Mouse (Mus musculus) stomach, embryonic 15.5 days (tissue): ENCODE results near the gene Ptprn2. TPM values are rescaled to one million over a fixed set of nuclear protein-coding genes. Genes with fewer than 3 reads are reported as not detected.

Experiments used
- ATAC-seq: fragments of 200-750 bp; cut with Nextera tagmentation; 2 replicates; pipeline ENCODE4 v1.8.0; 2017; ENCODE audit warnings: low read depth, moderate number of reproducible peaks, moderate TSS enrichment; ENCODE audit not compliant: insufficient read depth, low FRiP score
- H3K27ac ChIP-seq: fragments of 300-500 bp; sonication (generic); 2 replicates; pipeline ENCODE4 v1.5.1; 2015; ENCODE audit warnings: mild to moderate bottlenecking, inconsistent platforms
- H3K27me3 ChIP-seq: fragments of 300-500 bp; sonication (generic); replicated peaks from 2 replicates; pipeline ENCODE4 v1.6.1; 2015; ENCODE audit warnings: inconsistent platforms
- H3K36me3 ChIP-seq: fragments of 300-500 bp; sonication (generic); 2 replicates; pipeline ENCODE4 v1.6.1; 2015; ENCODE audit warnings: inconsistent platforms
- H3K4me1 ChIP-seq: fragments of 300-500 bp; sonication (generic); 2 replicates; pipeline ENCODE4 v1.6.1; 2015; ENCODE audit warnings: inconsistent platforms
- H3K4me2 ChIP-seq: fragments of 300-500 bp; sonication (generic); 2 replicates; pipeline ENCODE4 v1.6.1; 2015; ENCODE audit warnings: mild to moderate bottlenecking, inconsistent platforms
- H3K4me3 ChIP-seq: fragments of 300-500 bp; sonication (generic); replicated peaks from 2 replicates; pipeline ENCODE4 v1.5.1; 2015; ENCODE audit warnings: inconsistent platforms
- H3K9ac ChIP-seq: fragments of 300-500 bp; sonication (generic); 2 replicates; pipeline ENCODE4 v1.6.1; 2015; ENCODE audit warnings: inconsistent platforms
- H3K9me3 ChIP-seq: fragments of 300-500 bp; sonication (generic); 2 replicates; pipeline ENCODE4 v1.6.1; 2016; ENCODE audit warnings: inconsistent platforms
- WGBS: fragments of 180-500 bp; shearing (Covaris S2); methylation state at CpG from one replicate; pipeline ENCODE4 v1.1.7; 2015; 5-methylcytosine and 5-hydroxymethylcytosine counted together
- polyA plus RNA-seq: library from polyadenylated mRNA; unstranded; fragments of >200 nt; fragmentation: Nextera tagmentation; extraction: Ambion mirVana; gene quantifications from 2 replicates; pipeline ENCODE4 v1.2.1, GENCODE M21; 2015

Gene Ptprn2
- polyA plus RNA-seq, 1 experiment from 2014 or later, result 3.7 TPM

DNA sequence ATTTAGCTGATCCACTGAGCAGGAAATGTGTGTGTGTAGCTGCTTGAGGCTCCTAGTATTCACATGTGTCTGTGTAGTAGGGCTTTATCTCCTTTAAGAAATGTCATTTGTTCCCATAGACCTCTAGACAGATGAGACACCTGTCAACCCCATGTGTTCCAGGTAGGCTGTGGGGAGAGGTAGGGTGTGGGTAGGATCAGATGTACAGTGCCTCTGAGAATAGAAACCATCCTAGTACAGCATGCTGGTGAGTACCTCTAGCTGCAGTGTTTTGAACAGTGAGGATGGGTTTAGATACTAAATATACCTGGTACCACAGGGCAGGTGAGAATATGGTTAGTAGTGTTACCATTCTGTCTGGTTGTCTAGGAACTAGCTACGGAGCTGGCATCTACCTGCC is 442.0 kb downstream of the Ptprn2 start:
- Histone ChIP-seq H3K9ac (no peak overlapping the region), H3K4me1 (no peaks in the 10 kb centered on the region), H3K27me3 (no peaks in the 10 kb centered on the region), H3K4me3 (no peak overlapping the region), H3K9me3 (no peaks in the 10 kb centered on the region), H3K4me2 (no peak overlapping the region), H3K36me3 (no peaks in the 10 kb centered on the region), H3K27ac (no peak overlapping the region)
- no peak for ATAC-seq
- WGBS, result 89% methylated on average over 1 of the region's 1 CpGs

DNA sequence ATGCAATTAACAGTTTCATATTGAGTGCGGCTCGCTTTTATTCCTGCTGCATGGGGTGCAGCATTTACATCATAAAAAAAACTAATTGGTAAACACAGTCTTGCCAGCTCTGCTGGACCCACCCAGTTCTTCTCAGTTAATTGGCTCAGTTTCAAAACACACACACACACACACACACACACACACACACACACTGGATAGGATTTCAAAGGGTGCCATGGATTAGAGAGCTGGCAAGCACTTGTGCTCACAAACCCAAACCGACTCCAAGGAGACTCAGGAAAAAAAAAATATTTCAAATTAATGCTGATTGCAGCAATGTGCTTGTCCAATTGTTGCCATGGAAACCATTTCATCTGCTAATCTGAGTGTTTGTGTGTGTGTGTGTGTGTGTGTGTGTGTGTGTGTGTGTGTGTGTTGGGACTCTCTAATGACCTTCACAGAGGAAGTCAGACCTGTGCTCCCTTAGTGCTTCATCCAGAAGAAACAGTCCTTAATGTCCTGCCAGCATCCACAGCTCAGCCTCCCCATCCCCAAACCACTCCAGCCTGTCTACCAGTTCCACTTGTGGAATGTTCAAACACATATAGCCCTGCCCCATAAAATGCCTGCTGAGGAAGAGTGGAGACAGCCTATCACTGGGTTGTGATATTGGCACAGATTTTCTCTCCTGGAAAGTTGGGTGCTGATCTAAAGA is 452.8 kb downstream of the Ptprn2 start:
- Histone ChIP-seq H3K4me1 (no peaks in the 10 kb centered on the region), H3K27ac (no peak overlapping the region), H3K4me3 (no peak overlapping the region), H3K9me3 (no peaks in the 10 kb centered on the region), H3K4me2 (no peak overlapping the region), H3K36me3 (no peaks in the 10 kb centered on the region), H3K27me3 (no peaks in the 10 kb centered on the region), H3K9ac (no peak overlapping the region)
- no peak for ATAC-seq
- WGBS, result 53% methylated on average over 3 of the region's 3 CpGs

DNA sequence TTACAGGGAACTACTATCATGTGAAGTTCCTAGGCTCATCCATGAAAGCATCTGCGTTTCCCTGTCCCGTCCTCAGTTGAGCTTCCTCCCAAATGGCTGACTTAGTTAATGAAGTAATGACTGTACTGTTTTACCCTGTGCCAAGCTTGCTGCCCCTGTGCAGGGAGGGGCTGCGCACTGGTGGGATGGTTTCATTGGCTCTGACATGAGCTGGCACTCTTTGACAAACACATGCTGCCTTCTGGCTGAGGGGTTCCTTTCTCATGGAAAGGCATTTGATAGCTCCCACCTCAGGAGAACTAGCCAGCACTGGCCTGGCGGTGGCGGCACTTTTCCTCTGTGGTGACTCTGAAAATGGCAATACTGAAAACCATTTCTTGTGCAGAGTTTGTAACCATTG is 458.4 kb downstream of the Ptprn2 start:
- no peak for ATAC-seq
- WGBS, result 90% methylated on average over 5 of the region's 5 CpGs
- H3K4me1 ChIP-seq, result no peaks in the 10 kb centered on the region
- H3K27me3 ChIP-seq, result no peaks in the 10 kb centered on the region
- H3K4me2 ChIP-seq, result no peak overlapping the region
- H3K9ac ChIP-seq, result no peak overlapping the region
- H3K4me3 ChIP-seq, result no peak overlapping the region
- H3K9me3 ChIP-seq, result no peaks in the 10 kb centered on the region
- H3K27ac ChIP-seq, result no peak overlapping the region
- H3K36me3 ChIP-seq, result no peaks in the 10 kb centered on the region

DNA sequence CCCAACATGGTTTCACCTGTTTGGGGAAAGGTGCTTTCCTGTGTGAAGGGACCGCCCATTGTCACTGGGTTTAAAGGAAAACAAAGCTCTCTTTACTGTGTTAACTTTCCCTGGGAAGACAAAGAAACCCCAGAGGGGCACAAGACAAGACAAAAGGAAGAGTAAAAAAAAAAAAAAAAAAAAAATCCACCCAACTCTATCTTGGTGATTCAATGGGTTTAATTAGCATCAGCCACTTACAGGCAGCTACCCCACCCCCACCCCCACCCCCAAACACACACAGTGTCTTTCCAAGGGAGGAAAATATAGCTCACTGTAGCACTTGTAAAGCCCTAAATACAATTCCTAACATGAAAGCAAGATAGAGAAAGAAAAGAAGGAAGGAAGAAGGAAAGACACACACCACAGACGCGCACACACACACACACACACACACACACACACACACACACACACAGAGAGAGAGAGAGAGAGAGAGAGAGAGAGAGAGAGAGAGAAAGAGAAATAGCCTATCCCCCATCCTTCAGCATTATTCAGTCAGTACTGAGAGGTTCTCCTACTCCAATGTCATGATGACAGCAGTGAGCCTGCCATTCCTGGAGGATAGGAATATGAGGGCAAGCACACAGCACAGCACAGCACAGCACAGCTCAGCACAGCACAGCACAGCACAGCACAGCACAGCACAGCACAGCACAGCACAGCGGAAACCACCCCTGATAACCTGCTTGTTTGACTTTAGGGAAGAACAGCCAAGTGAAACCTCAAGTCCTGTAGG is 462.8 kb downstream of the Ptprn2 start:
- no peaks in the 10 kb centered on the region for H3K9me3 ChIP-seq
- no peak overlapping the region for H3K4me2 ChIP-seq
- no peaks in the 10 kb centered on the region for H3K4me1 ChIP-seq
- no peak overlapping the region for H3K9ac ChIP-seq
- no peaks in the 10 kb centered on the region for H3K36me3 ChIP-seq
- H3K27me3 ChIP-seq, result no peaks in the 10 kb centered on the region
- no peak overlapping the region for H3K27ac ChIP-seq
- no peak overlapping the region for H3K4me3 ChIP-seq
- ATAC-seq, result no peak
- 68% methylated on average over 2 of the region's 4 CpGs for WGBS

DNA sequence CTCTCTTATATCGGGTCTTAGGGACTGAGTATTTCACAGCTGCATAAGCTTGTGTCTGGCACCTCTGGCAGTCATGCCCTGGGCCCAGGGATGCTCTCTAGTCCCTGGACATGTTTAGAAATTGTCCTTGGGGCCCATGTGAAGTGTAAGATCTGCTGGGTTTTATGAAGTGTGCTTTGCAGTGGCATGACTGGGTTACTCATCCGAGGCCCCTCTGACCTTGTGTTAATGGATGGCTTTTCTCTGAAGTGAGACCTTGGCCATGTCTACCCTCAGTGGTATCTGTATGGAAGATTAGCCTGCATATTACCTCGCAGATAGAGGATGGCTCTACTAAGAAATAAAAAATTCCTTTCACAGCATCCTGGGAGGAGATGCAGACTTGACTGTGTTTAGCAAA is 464.2 kb downstream of the Ptprn2 start:
- no peaks in the 10 kb centered on the region for H3K36me3 ChIP-seq
- WGBS, result 73% methylated on average over 3 of the region's 3 CpGs
- H3K9ac ChIP-seq, result no peak overlapping the region
- no peak for ATAC-seq
- no peak overlapping the region for H3K27ac ChIP-seq
- H3K4me2 ChIP-seq, result no peak overlapping the region
- no peaks in the 10 kb centered on the region for H3K9me3 ChIP-seq
- H3K4me1 ChIP-seq, result no peaks in the 10 kb centered on the region
- H3K4me3 ChIP-seq, result no peak overlapping the region
- no peaks in the 10 kb centered on the region for H3K27me3 ChIP-seq

DNA sequence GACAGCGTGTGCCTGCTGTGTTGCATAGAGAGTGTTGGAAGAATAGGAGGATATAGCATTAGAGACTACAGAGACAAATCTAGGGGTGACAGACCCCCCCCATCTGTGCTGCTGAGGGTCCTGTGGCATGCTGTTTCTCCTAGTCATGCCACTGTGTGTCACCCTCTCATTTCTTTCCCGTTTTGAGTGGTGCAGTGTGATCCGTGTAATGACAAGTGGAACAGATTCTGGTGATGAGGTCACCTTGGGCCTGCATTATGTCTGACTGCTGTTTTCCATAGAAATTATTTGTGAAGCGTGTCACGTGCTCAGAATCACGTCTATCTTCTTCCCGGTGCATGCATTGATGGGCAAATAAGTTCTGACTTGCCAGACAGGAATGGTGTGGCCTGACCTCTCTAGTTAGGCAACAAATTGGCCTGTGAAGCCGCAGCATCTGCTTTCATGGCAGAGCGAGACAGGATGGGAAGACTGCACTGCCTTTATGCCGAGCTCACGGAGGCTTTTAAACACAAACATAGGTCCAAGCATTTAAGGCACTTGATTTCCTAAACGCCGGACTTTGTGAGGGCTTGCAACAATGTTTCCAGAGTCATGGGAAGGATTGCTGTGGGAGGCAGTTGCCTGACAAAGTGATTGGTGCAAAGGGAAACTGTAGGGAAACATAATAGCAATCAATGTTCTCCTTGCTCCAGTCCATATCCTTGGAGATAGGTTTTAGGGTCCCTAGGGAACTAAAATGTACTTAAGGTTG is 467.1 kb downstream of the Ptprn2 start:
- Histone ChIP-seq H3K4me2 (no peak overlapping the region), H3K9me3 (no peaks in the 10 kb centered on the region), H3K27ac (no peak overlapping the region), H3K4me3 (no peak overlapping the region), H3K36me3 (no peaks in the 10 kb centered on the region), H3K4me1 (no peaks in the 10 kb centered on the region), H3K27me3 (no peaks in the 10 kb centered on the region), H3K9ac (no peak overlapping the region)
- 77% methylated on average over 13 of the region's 13 CpGs for WGBS
- no peak for ATAC-seq

DNA sequence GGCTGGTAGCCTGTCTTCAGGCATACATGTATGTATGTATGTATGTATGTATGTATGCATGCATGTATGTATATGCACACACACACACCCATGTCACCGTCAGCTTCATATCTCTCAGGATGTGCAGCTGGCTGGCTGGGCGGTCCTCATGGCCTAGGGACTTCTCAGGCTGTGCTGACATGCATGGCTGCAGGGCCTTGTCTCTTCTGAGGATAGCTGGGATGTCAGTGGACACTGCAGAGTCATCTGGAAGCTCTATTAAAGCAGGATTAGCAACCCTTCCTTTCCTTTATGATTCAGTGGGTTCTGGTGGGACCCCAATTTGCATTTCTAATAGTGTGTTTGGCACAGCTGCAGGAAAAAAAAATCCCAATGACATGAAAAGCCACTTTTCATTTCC is 473.6 kb downstream of the Ptprn2 start:
- no peaks in the 10 kb centered on the region for H3K27me3 ChIP-seq
- no peak overlapping the region for H3K4me3 ChIP-seq
- no peaks in the 10 kb centered on the region for H3K4me1 ChIP-seq
- 80% methylated on average over 2 of the region's 2 CpGs for WGBS
- no peaks in the 10 kb centered on the region for H3K36me3 ChIP-seq
- H3K9me3 ChIP-seq, result no peaks in the 10 kb centered on the region
- no peak overlapping the region for H3K27ac ChIP-seq
- no peak for ATAC-seq
- H3K9ac ChIP-seq, result no peak overlapping the region
- H3K4me2 ChIP-seq, result no peak overlapping the region

DNA sequence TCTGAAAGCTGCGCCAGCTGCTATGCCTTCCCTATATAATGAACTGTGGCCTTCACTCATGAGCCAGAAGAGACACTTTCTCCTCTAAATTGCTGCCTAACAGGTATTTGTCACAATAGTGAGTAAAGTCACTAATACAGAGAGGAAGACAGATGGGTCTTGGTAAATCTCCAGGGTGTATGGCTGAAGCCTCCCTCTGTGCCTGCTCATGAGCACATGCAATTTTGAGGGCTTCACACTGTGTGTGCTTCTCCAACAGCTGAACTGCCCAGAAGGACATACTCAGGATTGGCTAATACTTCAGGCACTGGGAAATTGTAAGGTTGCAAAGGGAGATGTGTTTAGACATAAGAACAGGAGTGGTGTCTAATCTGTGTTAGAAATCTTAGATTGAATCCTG is 478.4 kb downstream of the Ptprn2 start:
- H3K27ac ChIP-seq, result no peak overlapping the region
- no peaks in the 10 kb centered on the region for H3K36me3 ChIP-seq
- WGBS, result 85% methylated on average over 1 of the region's 1 CpGs
- H3K4me1 ChIP-seq, result no peaks in the 10 kb centered on the region
- H3K27me3 ChIP-seq, result no peaks in the 10 kb centered on the region
- no peaks in the 10 kb centered on the region for H3K9me3 ChIP-seq
- ATAC-seq, result no peak
- no peak overlapping the region for H3K9ac ChIP-seq
- H3K4me2 ChIP-seq, result no peak overlapping the region
- H3K4me3 ChIP-seq, result no peak overlapping the region

DNA sequence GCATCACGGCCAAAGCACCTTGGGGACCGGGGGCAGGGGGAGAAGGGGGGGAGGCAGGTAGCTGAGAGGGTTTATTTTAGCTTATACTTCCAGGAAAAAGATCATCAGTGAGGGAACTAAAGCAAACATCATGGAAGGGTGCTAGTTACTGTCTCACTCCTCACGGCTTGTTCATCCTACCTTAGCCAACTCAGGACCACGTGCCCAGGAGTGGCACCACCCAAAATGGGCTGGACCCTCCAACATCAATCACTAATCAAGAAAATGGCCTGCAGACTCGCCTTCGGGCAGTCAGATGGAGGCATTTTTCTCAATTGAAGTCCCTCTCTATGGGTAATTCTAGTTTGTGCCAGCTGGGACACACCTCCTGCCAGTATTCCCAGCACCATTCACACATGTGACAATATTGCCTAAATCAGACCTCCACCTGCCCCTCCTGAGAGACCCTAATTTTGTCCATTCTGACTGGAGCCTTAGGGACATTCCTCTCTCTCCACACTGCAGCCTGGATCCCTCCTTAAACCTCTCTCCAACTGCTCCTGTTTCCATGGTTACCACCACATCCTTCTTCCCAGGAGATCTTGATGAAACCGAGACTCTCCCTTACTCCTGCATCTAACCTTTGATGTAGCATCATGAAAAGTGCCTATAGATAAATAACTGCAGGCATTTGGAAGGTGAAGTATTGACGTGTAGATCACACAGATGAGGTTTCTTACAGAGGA is 482.9 kb downstream of the Ptprn2 start:
- H3K36me3 ChIP-seq, result no peaks in the 10 kb centered on the region
- H3K9me3 ChIP-seq, result no peaks in the 10 kb centered on the region
- H3K27me3 ChIP-seq, result no peaks in the 10 kb centered on the region
- WGBS, result 65% methylated on average over 8 of the region's 8 CpGs
- H3K27ac ChIP-seq, result no peak overlapping the region
- H3K4me3 ChIP-seq, result no peak overlapping the region
- H3K4me2 ChIP-seq, result no peak overlapping the region
- no peaks in the 10 kb centered on the region for H3K4me1 ChIP-seq
- H3K9ac ChIP-seq, result no peak overlapping the region
- ATAC-seq, result no peak

DNA sequence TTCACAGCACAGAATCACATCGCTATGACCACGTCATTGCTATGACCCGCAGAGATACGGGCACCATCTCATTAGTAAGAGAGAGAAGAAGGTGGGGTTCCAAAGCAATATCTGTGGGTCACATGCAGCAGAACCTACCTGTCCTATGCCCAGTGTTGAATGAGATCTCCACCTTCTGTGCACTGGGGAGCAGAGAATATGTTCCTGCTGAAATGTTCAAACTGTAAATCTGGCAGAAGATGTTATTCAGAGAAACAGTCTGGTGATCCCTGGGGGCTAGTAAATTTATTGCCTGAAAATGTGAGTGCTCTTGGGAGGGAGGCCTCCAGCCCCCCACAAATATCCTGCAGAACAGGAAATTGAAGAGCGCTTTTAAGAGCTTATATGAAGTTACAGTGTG is 490.0 kb downstream of the Ptprn2 start:
- Histone ChIP-seq H3K36me3 (no peaks in the 10 kb centered on the region), H3K4me2 (no peak overlapping the region), H3K9me3 (no peaks in the 10 kb centered on the region), H3K27me3 (no peaks in the 10 kb centered on the region), H3K9ac (no peak overlapping the region), H3K4me3 (no peak overlapping the region), H3K27ac (no peak overlapping the region), H3K4me1 (no peaks in the 10 kb centered on the region)
- no peak for ATAC-seq
- WGBS, result 78% methylated on average over 5 of the region's 5 CpGs

DNA sequence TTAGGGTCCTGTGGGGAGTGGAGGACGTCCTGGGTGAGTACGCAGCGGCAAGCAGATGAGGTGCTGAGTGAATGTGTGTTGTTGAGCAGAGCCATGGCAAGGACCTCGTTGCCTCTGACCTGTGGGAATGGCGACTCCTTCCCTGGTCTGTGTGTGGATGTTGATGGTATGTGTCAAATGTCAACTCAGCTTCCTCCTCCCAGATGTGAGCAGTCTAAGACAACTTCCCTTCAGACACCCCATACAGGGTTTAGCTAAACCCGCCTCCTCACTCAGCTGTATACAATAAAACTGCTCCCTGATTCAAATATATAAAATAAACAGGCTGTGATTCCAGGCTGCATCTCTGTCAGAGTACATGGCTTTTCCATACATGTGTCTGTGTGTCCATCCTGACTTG is 491.5 kb downstream of the Ptprn2 start:
- no peak for ATAC-seq
- H3K4me2 ChIP-seq, result no peak overlapping the region
- H3K9ac ChIP-seq, result no peak overlapping the region
- no peaks in the 10 kb centered on the region for H3K27me3 ChIP-seq
- no peak overlapping the region for H3K4me3 ChIP-seq
- WGBS, result 63% methylated on average over 6 of the region's 6 CpGs
- H3K4me1 ChIP-seq, result no peaks in the 10 kb centered on the region
- H3K27ac ChIP-seq, result no peak overlapping the region
- H3K36me3 ChIP-seq, result no peaks in the 10 kb centered on the region
- no peaks in the 10 kb centered on the region for H3K9me3 ChIP-seq

DNA sequence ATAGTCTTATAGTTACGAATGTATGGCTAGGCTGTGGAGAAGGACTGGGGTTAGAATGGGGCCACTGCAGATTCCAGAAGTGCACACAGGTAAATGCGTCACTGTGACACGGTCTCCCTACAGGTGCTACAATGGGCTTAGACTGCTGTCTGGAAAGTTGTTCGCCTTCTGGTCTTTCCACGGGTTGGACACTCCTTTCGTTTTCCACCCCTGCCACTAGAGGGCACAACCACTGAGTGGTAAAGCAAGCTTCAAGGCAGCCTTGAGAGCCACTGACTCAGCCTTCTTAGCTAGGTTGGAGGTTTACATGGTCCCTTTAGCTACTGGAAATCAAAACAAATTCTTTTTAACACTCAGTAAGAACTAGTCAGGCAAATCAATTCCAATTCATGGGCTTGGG is 492.7 kb downstream of the Ptprn2 start:
- H3K9ac ChIP-seq, result no peak overlapping the region
- H3K36me3 ChIP-seq, result no peaks in the 10 kb centered on the region
- no peak overlapping the region for H3K4me3 ChIP-seq
- ATAC-seq, result no peak
- H3K27ac ChIP-seq, result no peak overlapping the region
- H3K27me3 ChIP-seq, result no peaks in the 10 kb centered on the region
- no peak overlapping the region for H3K4me2 ChIP-seq
- H3K9me3 ChIP-seq, result no peaks in the 10 kb centered on the region
- no peaks in the 10 kb centered on the region for H3K4me1 ChIP-seq
- 84% methylated on average over 6 of the region's 6 CpGs for WGBS
